Mouse (Mus musculus) gastrocnemius, postnatal 14 days (tissue): ENCODE data around the gene Gm11549. TPM values are rescaled to one million over a fixed set of nuclear protein-coding genes. Genes with fewer than 3 reads are reported as not detected.

Experiments used
- DNase-seq: peaks from one replicate; pipeline ENCODE4 v3.0.0; 2021; ENCODE audit warnings: mixed read lengths
- intact Hi-C: fragments of 180-260 bp; cut with DNase I; formaldehyde crosslinking; loops from one replicate; pipeline ENCODE4 v1.15.1; 2025; ENCODE audit warnings: low total_unique reads
- total RNA-seq, 2 experiments: library from RNA; stranded (reverse); gene quantifications; 2 replicates each; pipeline ENCODE4 v1.2.3; 2021

The Gm11549 gene
- total RNA-seq, 2 experiments from 2014 or later, result 0.06 TPM; not detected in 1

GRCm38 (mm10) chr3:36524466-36524865 is 2.9 kb upstream of the Gm11549 start:
- no peak for DNase-seq
- intact Hi-C loops, result no loop called here

DNA sequence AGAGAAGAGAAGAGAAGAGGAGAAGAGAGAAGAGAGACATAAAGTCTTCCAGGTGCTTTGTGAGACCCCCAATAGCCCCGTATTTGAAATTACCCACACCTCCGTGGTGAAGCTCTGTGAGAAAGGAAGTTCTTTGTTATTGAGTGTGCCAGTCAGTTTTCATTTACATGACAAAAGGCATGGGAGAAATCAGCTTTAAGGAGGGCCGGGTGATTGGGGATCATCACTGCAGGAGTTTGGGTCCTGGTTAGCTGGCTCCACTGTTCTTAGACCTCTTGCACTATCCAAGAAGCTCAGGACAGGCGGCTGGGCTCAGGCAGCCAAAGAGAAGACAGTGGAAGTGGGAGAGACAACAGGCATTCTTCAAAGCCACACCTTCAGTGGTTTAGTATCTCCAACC is 524 bp upstream of the Gm11549 start:
- intact Hi-C loops, result no loop called here
- no peak for DNase-seq

- no peak for DNase-seq
- intact Hi-C loops, result no loop called here
These were observed 5.4 kb downstream of the Gm11549 start for GRCm38 (mm10) chr3:36516196-36516595.

- intact Hi-C loops, result no loop called here
- no peak for DNase-seq
These were observed 10.1 kb downstream of the Gm11549 start for GRCm38 (mm10) chr3:36511491-36511890.

- DNase-seq, result no peak
These were observed 15.5 kb downstream of the Gm11549 start for GRCm38 (mm10) chr3:36505809-36506735.

GRCm38 (mm10) chr3:36505306-36505705 is 16.3 kb downstream of the Gm11549 start:
- no peak for DNase-seq

More at GRCm38 (mm10) chr3:36505809-36506735, 15.5 kb downstream of the Gm11549 start:
- intact Hi-C loops, result no loop called here

DNA sequence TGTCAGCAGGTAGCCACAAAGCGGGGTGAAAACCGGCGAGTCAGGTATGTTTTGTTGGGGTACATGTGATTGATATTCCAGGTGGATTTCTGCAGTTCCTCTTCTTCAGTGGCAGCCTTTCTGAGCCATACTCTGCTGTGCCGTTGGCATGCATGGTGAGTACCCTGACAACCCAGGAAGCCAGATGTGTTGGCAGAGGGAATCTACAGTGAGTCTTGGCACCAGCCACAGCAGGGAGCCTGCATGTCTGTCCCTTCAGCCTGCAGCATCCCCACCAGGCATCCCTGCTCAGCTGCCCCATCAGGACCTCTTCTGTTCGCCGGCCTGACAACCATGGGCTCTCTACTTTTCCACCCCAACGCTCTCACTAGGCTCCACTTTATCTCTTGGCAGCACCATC is 20.1 kb downstream of the Gm11549 start:
- no peak for DNase-seq
- intact Hi-C loops, result no loop called here

More at GRCm38 (mm10) chr3:36505306-36505705, 16.3 kb downstream of the Gm11549 start:
- intact Hi-C loops, result no loop called here

GRCm38 (mm10) chr3:36500976-36501375 is 20.6 kb downstream of the Gm11549 start:
- DNase-seq, result no peak
- intact Hi-C loops, result no loop called here

GRCm38 (mm10) chr3:36499418-36499817 is 22.2 kb downstream of the Gm11549 start:
- DNase-seq, result no peak
- intact Hi-C loops, result loop anchor here (5.0 kb wide), 1 partner anchor 47 kb away; no protein-coding TSS in a partner anchor

- DNase-seq, result no peak
These were observed 23.4 kb downstream of the Gm11549 start for GRCm38 (mm10) chr3:36498224-36498623.

DNA sequence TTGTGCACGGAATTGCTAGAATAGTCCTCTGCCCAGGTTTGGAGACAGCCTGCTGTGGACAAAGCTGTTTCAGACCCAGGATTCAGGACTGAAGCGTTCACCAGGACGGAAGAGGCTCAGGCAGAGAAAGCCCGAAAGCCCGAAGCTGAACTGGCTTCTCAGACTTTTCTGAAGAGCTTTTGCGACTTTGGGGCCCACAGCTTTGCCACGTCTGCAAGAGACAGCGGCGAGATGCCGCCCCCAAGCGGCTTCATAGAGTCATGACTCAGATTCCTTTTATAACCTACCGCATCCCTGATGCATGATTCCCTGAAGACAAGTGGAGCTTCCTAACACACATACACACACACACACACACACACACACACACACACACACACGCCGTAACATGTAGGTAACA is 24.9 kb downstream of the Gm11549 start:
- peak; percentile 75 for DNase-seq
- intact Hi-C loops, result loop anchor here (5.0 kb wide), 1 partner anchor 44 kb away; no protein-coding TSS in a partner anchor

More at GRCm38 (mm10) chr3:36498224-36498623, 23.4 kb downstream of the Gm11549 start:
- intact Hi-C loops, result loop anchor here (5.0 kb wide), 1 partner anchor 46 kb away; no protein-coding TSS in a partner anchor

- DNase-seq, result no peak
- intact Hi-C loops, result loop anchor here (5.0 kb wide), 1 partner anchor 44 kb away; no protein-coding TSS in a partner anchor
These were observed 25.3 kb downstream of the Gm11549 start for GRCm38 (mm10) chr3:36496273-36496672.

- intact Hi-C loops, result loop anchor here (5.0 kb wide), 1 partner anchor 43 kb away; no protein-coding TSS in a partner anchor
- peak; percentile 91 for DNase-seq
These were observed 26.2 kb downstream of the Gm11549 start for GRCm38 (mm10) chr3:36495436-36495835.

- intact Hi-C loops, result loop anchor here (5.0 kb wide), 1 partner anchor 42 kb away; no protein-coding TSS in a partner anchor
- no peak for DNase-seq
These were observed 27.0 kb downstream of the Gm11549 start for GRCm38 (mm10) chr3:36494613-36495012.

GRCm38 (mm10) chr3:36493641-36494283 is 27.9 kb downstream of the Gm11549 start:
- intact Hi-C loops, result no loop called here
- no peak for DNase-seq

DNA sequence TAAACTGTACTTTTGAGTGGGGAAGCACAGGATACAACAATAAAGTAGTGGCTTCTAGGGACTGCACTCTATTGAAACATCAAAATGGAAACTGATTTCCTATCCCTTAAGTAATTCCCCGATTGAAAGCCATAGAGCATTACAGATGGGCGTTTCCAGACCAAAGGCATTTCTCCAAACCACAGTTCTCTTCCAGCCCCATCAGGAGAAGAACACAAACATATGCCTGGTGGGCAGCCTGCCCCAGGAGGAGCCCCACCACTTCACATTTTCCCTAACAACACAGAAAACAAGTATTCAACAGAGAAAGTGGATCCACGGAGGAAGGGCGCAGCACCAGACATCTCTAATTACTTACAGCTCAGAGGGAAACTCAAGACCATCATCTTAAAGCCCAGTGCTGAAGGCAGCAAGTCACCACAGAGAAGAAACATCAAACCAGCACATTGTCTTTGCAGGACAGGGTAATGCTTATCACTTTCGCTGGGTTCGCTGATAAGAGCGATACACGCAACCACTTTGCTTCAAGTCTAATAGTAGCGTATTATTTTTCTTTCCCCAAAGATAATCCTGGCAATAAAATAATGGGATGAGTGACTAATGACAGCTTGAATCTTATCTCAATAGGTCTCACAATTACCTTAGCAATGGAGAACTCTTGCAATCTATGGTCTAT is 28.8 kb downstream of the Gm11549 start:
- intact Hi-C loops, result no loop called here
- no peak for DNase-seq

GRCm38 (mm10) chr3:36491535-36491934 is 30.1 kb downstream of the Gm11549 start:
- intact Hi-C loops, result no loop called here

GRCm38 (mm10) chr3:36489590-36489910 is 32.1 kb downstream of the Gm11549 start:
- no peak for DNase-seq
- intact Hi-C loops, result no loop called here

More at GRCm38 (mm10) chr3:36491535-36491934, 30.1 kb downstream of the Gm11549 start:
- no peak for DNase-seq

- intact Hi-C loops, result no loop called here
- no peak for DNase-seq
These were observed 32.6 kb downstream of the Gm11549 start for GRCm38 (mm10) chr3:36488899-36489589.
